Mouse (Mus musculus) brain, adult 10 weeks (tissue): ENCODE measurements around the gene Slc37a2. TPM values are rescaled to one million over a fixed set of nuclear protein-coding genes. Genes with fewer than 3 reads are reported as not detected.

Experiments used
- polyA plus RNA-seq: library from polyadenylated mRNA; stranded (reverse); fragments of 350-450 nt; fragmentation: Illumina TruSeq; extraction: RNeasy Lipid Tissue Mini Kit (QIAGEN cat#74804); gene quantifications from one replicate; pipeline ENCODE4 v1.2.3, GENCODE M21; 2015; ENCODE audit warnings: low read depth, low replicate concordance

Gene Slc37a2
- 2.3 TPM for polyA plus RNA-seq

DNA sequence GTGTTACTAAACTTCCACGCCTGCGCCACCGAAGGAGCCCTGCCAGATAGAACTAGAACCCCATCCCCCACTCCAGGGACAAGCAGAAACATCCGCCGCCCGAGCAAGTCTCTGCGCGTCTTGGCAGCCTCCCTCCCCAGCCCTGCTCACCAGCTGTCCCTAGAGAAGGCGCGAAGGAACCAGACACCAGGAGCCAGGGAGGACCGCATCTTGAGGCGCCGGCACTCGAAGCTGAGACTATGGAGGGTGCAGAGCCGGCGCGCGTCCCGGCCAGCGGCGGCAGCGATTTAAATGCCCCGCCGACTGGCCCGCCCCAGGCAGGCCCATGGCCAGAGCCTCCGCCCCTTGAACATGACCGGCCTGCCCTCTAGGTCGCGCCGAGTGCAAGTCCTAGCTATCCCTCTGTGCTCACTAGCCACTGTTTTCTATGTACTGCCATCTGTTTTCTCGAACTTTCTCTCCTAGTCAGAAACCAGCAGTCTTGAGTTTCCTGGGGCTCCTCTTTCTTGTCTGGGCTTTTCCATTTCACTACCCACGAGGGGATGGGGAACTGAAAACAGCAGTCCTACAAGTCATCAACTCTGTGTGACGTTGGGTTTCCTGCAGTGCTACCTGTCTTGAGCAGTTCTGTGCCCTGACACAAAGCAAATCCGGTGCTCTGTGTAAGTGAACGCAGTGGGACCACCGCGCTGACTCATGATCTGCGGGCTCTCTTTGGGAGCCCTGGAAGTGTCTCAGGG lies at the start of gene Slc37a2:
Gene Slc37a2 (minus strand): TSS at position 590 of the 740 bp plus-strand sequence.

DNA sequence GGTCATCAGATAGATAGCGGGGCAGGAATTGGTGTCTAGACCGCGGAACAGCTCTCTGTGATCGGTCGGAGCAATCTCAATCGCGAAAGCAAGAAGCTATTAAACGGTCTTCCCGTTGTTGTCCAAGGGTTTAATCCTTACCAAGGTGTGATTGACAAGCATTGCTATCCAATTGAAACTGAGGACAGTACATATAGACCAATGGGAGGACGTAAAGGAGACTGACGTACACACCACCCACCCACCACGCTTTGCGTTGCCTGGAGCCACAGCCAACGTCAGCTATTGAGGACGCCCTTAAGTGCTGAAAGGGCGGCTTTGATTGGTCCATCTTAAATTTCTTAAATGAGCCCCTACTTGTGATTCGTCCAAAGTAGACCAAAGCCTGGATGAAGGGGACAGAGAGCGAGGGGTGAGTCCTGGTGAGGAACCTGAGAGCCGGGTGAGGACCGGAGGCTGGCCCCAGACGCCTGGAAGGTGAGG lies 47.6 kb downstream of the Slc37a2 start, which contains the start of gene Tmem218:
Gene Tmem218 (plus strand): TSS at position 295 of the 483 bp plus-strand sequence.

Other genes with a start within 250 kb of the Slc37a2 start
- gene Pknox2, start 108.3 kb downstream of the Slc37a2 start, polyA plus RNA-seq: 46.7 TPM
- gene Tmem218, start 47.5 kb downstream of the Slc37a2 start, polyA plus RNA-seq: 16.8 TPM
- gene Ccdc15, start 92.7 kb upstream of the Slc37a2 start, polyA plus RNA-seq: 1.9 TPM
- gene Hepacam, start 111.6 kb upstream of the Slc37a2 start, polyA plus RNA-seq: 63.0 TPM
- 3.5 TPM for gene Robo4, start 146.2 kb upstream of the Slc37a2 start, polyA plus RNA-seq
- 18.1 TPM for gene Robo3, start 177.5 kb upstream of the Slc37a2 start, polyA plus RNA-seq
- 22.5 TPM for gene Msantd2, start 233.6 kb upstream of the Slc37a2 start, polyA plus RNA-seq